ENCODE assay signal across 14 mouse cellular contexts in genomic region chr14:77574436-77574835, GRCm38 (mm10).
DNase-seq lines count a peak whose midpoint lies in the region; ATAC-seq and TF ChIP-seq lines count a peak whose summit lies in the region.
"Had no signal": no experiment of that assay in that cellular context is flagged by ENCODE, and none has a peak within 500 bp of the region (broad histone marks: within the 10 kb centered on the region; RNA-seq: fewer than 3 reads in every experiment).

No protein-coding gene starts in this region.

- H3K4me3 ChIP-seq in forebrain, embryonic 15.5 days = no peak overlapping the region
- no peak overlapping the region for H3K4me3 ChIP-seq in forebrain, embryonic 11.5 days (ENCODE audit: low read depth, low read length)
- no peak overlapping the region for H3K4me3 ChIP-seq in lung, embryonic 14.5 days (ENCODE audit: low read depth, low read length)
- no peak overlapping the region for H3K4me3 ChIP-seq in embryonic facial prominence, embryonic 15.5 days (replicated peaks)
- H3K4me3 ChIP-seq in neural tube, embryonic 14.5 days (ENCODE audit: low read depth, low read length) = no peak overlapping the region
- H3K4me3 ChIP-seq: forebrain, embryonic 13.5 days; heart, embryonic 12.5 days had no signal

- no peak for TF ChIP-seq CTCF in lung, embryonic 14.5 days (IDR thresholded peaks at IDR 0.05; ENCODE audit: low read depth)

- no peaks in the 10 kb centered on the region for H3K36me3 ChIP-seq in forebrain, embryonic 15.5 days
- no peaks in the 10 kb centered on the region for H3K36me3 ChIP-seq in forebrain, embryonic 11.5 days (ENCODE audit: control insufficient read depth, insufficient read depth, low read length)
- no peaks in the 10 kb centered on the region for H3K36me3 ChIP-seq in lung, embryonic 14.5 days (ENCODE audit: insufficient read depth)
- no peaks in the 10 kb centered on the region for H3K36me3 ChIP-seq in embryonic facial prominence, embryonic 15.5 days
- H3K36me3 ChIP-seq in neural tube, embryonic 14.5 days (ENCODE audit: control insufficient read depth, insufficient read depth, low read length) = no peaks in the 10 kb centered on the region
- H3K36me3 ChIP-seq: heart, embryonic 12.5 days had no signal

- H3K27me3 ChIP-seq in forebrain, embryonic 15.5 days = no peaks in the 10 kb centered on the region
- no peaks in the 10 kb centered on the region for H3K27me3 ChIP-seq in forebrain, embryonic 11.5 days (ENCODE audit: control insufficient read depth, insufficient read depth, low read length)
- H3K27me3 ChIP-seq in lung, embryonic 14.5 days (ENCODE audit: insufficient read depth, low read length) = no peaks in the 10 kb centered on the region
- no peaks in the 10 kb centered on the region for H3K27me3 ChIP-seq in embryonic facial prominence, embryonic 15.5 days
- H3K27me3 ChIP-seq in neural tube, embryonic 14.5 days (ENCODE audit: control insufficient read depth, insufficient read depth, low read length) = no peaks in the 10 kb centered on the region
- H3K27me3 ChIP-seq: forebrain, embryonic 13.5 days; heart, embryonic 12.5 days; Patski had no signal

- no peaks in the 10 kb centered on the region for H3K9me3 ChIP-seq in forebrain, embryonic 15.5 days
- no peaks in the 10 kb centered on the region for H3K9me3 ChIP-seq in forebrain, embryonic 11.5 days (ENCODE audit: control insufficient read depth, low read length)
- no peaks in the 10 kb centered on the region for H3K9me3 ChIP-seq in lung, embryonic 14.5 days (ENCODE audit: low read depth, low read length)
- H3K9me3 ChIP-seq in embryonic facial prominence, embryonic 15.5 days (replicated peaks) = no peaks in the 10 kb centered on the region
- H3K9me3 ChIP-seq in neural tube, embryonic 14.5 days (ENCODE audit: control insufficient read depth, low read length) = no peaks in the 10 kb centered on the region
- H3K9me3 ChIP-seq: forebrain, embryonic 13.5 days had no signal

- H3K4me1 ChIP-seq in forebrain, embryonic 15.5 days = peaks cover 30% of the 10 kb centered on the region
- H3K4me1 ChIP-seq in forebrain, embryonic 11.5 days (replicated peaks; ENCODE audit: control insufficient read depth, insufficient read depth, low read length) = 0 out of 2 replicates have a peak, but pooled peaks cover 2% of the 10 kb centered on the region
- H3K4me1 ChIP-seq in lung, embryonic 14.5 days (ENCODE audit: insufficient read depth) = no peaks in the 10 kb centered on the region
- H3K4me1 ChIP-seq in embryonic facial prominence, embryonic 15.5 days = peaks cover 3% of the 10 kb centered on the region
- no peaks in the 10 kb centered on the region for H3K4me1 ChIP-seq in neural tube, embryonic 14.5 days (ENCODE audit: control insufficient read depth, insufficient read depth, low read length)

- no peak for DNase-seq in forebrain, embryonic 11.5 days (ENCODE audit: low spot score)
- peak; percentile 37 for DNase-seq in lung, embryonic 14.5 days
- no peak for DNase-seq in lung, postnatal 4 days
- DNase-seq in adrenal gland, postnatal 4 days (ENCODE audit: low spot score in 2 of 2) = no peak
- DNase-seq in adrenal gland, postnatal 10 days = no peak
- DNase-seq: cerebellum, adult 9-11 months had no signal

- no peak overlapping the region for H3K9ac ChIP-seq in forebrain, embryonic 15.5 days (replicated peaks)
- H3K9ac ChIP-seq in forebrain, embryonic 11.5 days (ENCODE audit: low read length) = no peak overlapping the region
- H3K9ac ChIP-seq in lung, embryonic 14.5 days = no peak overlapping the region
- no peak overlapping the region for H3K9ac ChIP-seq in embryonic facial prominence, embryonic 15.5 days
- no peak overlapping the region for H3K9ac ChIP-seq in neural tube, embryonic 14.5 days (replicated peaks; ENCODE audit: low read depth, low read length)
- H3K9ac ChIP-seq: forebrain, embryonic 13.5 days; heart, embryonic 12.5 days had no signal

- H3K27ac ChIP-seq in forebrain, embryonic 15.5 days (replicated peaks) = peak overlapping the region; percentile 39; the same call in 1 of the 2 replicates
- no peak overlapping the region for H3K27ac ChIP-seq in forebrain, embryonic 11.5 days (ENCODE audit: low read depth, low read length)
- no peak overlapping the region for H3K27ac ChIP-seq in lung, embryonic 14.5 days (ENCODE audit: low read depth)
- H3K27ac ChIP-seq in embryonic facial prominence, embryonic 15.5 days (replicated peaks) = peak overlapping the region; percentile 44
- peak overlapping the region; percentile 48; the same call in 1 of the 2 replicates for H3K27ac ChIP-seq in neural tube, embryonic 14.5 days (ENCODE audit: low read depth, low read length)
- H3K27ac ChIP-seq: forebrain, embryonic 13.5 days; kidney, postnatal 0 days; macrophage had no signal

- H3K4me2 ChIP-seq in forebrain, embryonic 15.5 days (replicated peaks) = no peak overlapping the region
- H3K4me2 ChIP-seq in forebrain, embryonic 11.5 days (ENCODE audit: low read depth, low read length, severe bottlenecking) = no peak overlapping the region
- H3K4me2 ChIP-seq in lung, embryonic 14.5 days = no peak overlapping the region
- no peak overlapping the region for H3K4me2 ChIP-seq in embryonic facial prominence, embryonic 15.5 days (replicated peaks)
- no peak overlapping the region for H3K4me2 ChIP-seq in neural tube, embryonic 14.5 days (ENCODE audit: low read depth, low read length)
- H3K4me2 ChIP-seq: forebrain, embryonic 13.5 days; heart, embryonic 12.5 days had no signal

- ATAC-seq in forebrain, embryonic 15.5 days (replicated peaks) = no peak
- no peak for ATAC-seq in forebrain, embryonic 11.5 days (replicated peaks; ENCODE audit: low FRiP score)
- no peak for ATAC-seq in lung, embryonic 14.5 days (ENCODE audit: insufficient read depth)
- ATAC-seq in embryonic facial prominence, embryonic 15.5 days (ENCODE audit: insufficient number of reproducible peaks, low FRiP score, low TSS enrichment, low read depth) = peak; percentile 78
- ATAC-seq in neural tube, embryonic 14.5 days (ENCODE audit: low read depth) = no peak; the same call in 1 of the 2 replicates
- ATAC-seq: forebrain, embryonic 13.5 days; Patski had no signal

- 28% methylated on average over 3 of the region's 3 CpGs for WGBS in forebrain, embryonic 15.5 days
- 32% methylated on average over 3 of the region's 3 CpGs for WGBS in forebrain, embryonic 11.5 days
- WGBS in lung, embryonic 14.5 days = 17% methylated on average over 3 of the region's 3 CpGs
- WGBS in embryonic facial prominence, embryonic 15.5 days = 16% methylated on average over 3 of the region's 3 CpGs
- 36% methylated on average over 3 of the region's 3 CpGs for WGBS in neural tube, embryonic 14.5 days

Comparison
In these comparisons a context has a peak if more than half of its experiments do, and no peak if none do; other contexts are left out.
1. H3K27ac ChIP-seq: peak in forebrain, embryonic 15.5 days (single experiment), embryonic facial prominence, embryonic 15.5 days (single experiment) and neural tube, embryonic 14.5 days (single experiment); none in forebrain, embryonic 11.5 days (single experiment) and lung, embryonic 14.5 days (single experiment).